Mouse (Mus musculus) MEL (cell line): Measurements from ENCODE around the gene Olfr784. TPM values are rescaled to one million over a fixed set of nuclear protein-coding genes. Genes with fewer than 3 reads are reported as not detected.
"Not testable (repeated sequence)": the region's sequence is repeated elsewhere in the genome, so short reads cannot be mapped to it uniquely, and the experiment has no call there.

Source experiments
- DNase-seq: peaks from one replicate; pipeline ENCODE4 v3.0.0; 2011; ENCODE audit warnings: low read depth, low spot score
- H3K27ac ChIP-seq: 2 replicates; pipeline ENCODE4 v1.5.1; 2012; ENCODE audit warnings: low read depth, mild to moderate bottlenecking, control low read depth, low read length, moderate library complexity; ENCODE audit not compliant: control insufficient read depth
- H3K27me3 ChIP-seq, 2 experiments: fragments of 150-350 bp in 1 of 2; sonication (generic) in 1 of 2; 2 replicates each; pipeline ENCODE4 v1.6.1; 2012; ENCODE audit warnings: low read length in 2 of 2, mild to moderate bottlenecking in 2 of 2, improper control_type of control experiment in 1 of 2, moderate library complexity in 1 of 2; ENCODE audit not compliant: insufficient read depth in 2 of 2, control insufficient read depth in 1 of 2
- H3K36me3 ChIP-seq, 2 experiments: 2 replicates each; pipeline ENCODE4 v1.6.1; 2012 to 2014; ENCODE audit warnings: low read length in 2 of 2, improper control_type of control experiment in 1 of 2, inconsistent platforms in 1 of 2, mild to moderate bottlenecking in 1 of 2; ENCODE audit not compliant: insufficient read depth in 2 of 2, control insufficient read depth in 1 of 2
- H3K4me1 ChIP-seq, 2 experiments: fragments of 150-350 bp in 1 of 2; sonication (generic) in 1 of 2; 2 replicates each; pipeline ENCODE4 v1.6.1; 2012; ENCODE audit warnings: low read length in 2 of 2, improper control_type of control experiment in 1 of 2, mild to moderate bottlenecking in 1 of 2; ENCODE audit not compliant: insufficient read depth in 2 of 2, control insufficient read depth in 1 of 2
- H3K4me3 ChIP-seq, 2 experiments: fragments of 150-350 bp in 1 of 2; sonication (generic) in 1 of 2; 2 replicates each; pipeline ENCODE4 v1.5.1; 2012; ENCODE audit warnings: low read depth in 2 of 2, low read length in 2 of 2, mild to moderate bottlenecking in 2 of 2, moderate library complexity in 2 of 2, control low read depth in 1 of 2, improper control_type of control experiment in 1 of 2; ENCODE audit not compliant: control insufficient read depth in 1 of 2, insufficient read depth in 1 of 2
- H3K79me2 ChIP-seq: 2 replicates; pipeline ENCODE4 v1.6.1; 2012; ENCODE audit warnings: mild to moderate bottlenecking, low read length, moderate library complexity; ENCODE audit not compliant: control insufficient read depth, poor library complexity, insufficient read depth
- H3K9ac ChIP-seq: 2 replicates; pipeline ENCODE4 v1.6.1; 2012; ENCODE audit warnings: low read depth, mild to moderate bottlenecking, control low read depth, low read length, moderate library complexity; ENCODE audit not compliant: control insufficient read depth, poor library complexity, severe bottlenecking
- H3K9me3 ChIP-seq: fragments of 150-350 bp; sonication (generic); replicated peaks from 2 replicates; pipeline ENCODE4 v1.6.1; 2012; ENCODE audit warnings: mild to moderate bottlenecking, low read length, improper control_type of control experiment, moderate library complexity; ENCODE audit not compliant: insufficient read depth
- BHLHE40 ChIP-seq: IDR thresholded peaks from 2 replicates; pipeline ENCODE4 v1.6.1; 2012; ENCODE audit warnings: low read depth, mild to moderate bottlenecking, inconsistent platforms, low read length, improper control_type of control experiment, borderline replicate concordance
- CHD1 ChIP-seq: IDR thresholded peaks from 2 replicates; pipeline ENCODE4 v1.6.1; 2012; ENCODE audit warnings: low read depth, mild to moderate bottlenecking, inconsistent platforms, low read length, improper control_type of control experiment
- CHD2 ChIP-seq: IDR thresholded peaks from 2 replicates; pipeline ENCODE4 v1.6.1; 2011; ENCODE audit warnings: low read length, improper control_type of control experiment
- CTCF ChIP-seq, 3 experiments: IDR thresholded peaks in 2 of 3; conservative IDR thresholded peaks in 1 of 3; 2 replicates each; pipeline ENCODE4 v1.5.1; 2011 to 2012; ENCODE audit warnings: low read length in 3 of 3, low read depth in 2 of 3, mild to moderate bottlenecking in 2 of 3, improper control_type of control experiment in 1 of 3, inconsistent platforms in 1 of 3, mixed read lengths in 1 of 3, moderate library complexity in 1 of 3; ENCODE audit not compliant: control insufficient read depth in 1 of 3, insufficient read depth in 1 of 3, poor library complexity in 1 of 3, severe bottlenecking in 1 of 3
- ELF1 ChIP-seq: IDR thresholded peaks from 2 replicates; pipeline ENCODE4 v1.6.1; 2014; ENCODE audit warnings: low read depth, mild to moderate bottlenecking, inconsistent platforms, low read length, improper control_type of control experiment, moderate library complexity
- ETS1 ChIP-seq: IDR thresholded peaks from 2 replicates; pipeline ENCODE4 v1.6.1; 2012; ENCODE audit warnings: low read depth, mild to moderate bottlenecking, inconsistent platforms, low read length, improper control_type of control experiment, moderate library complexity
- GABPA ChIP-seq: IDR thresholded peaks from 2 replicates; pipeline ENCODE4 v1.6.1; 2012; ENCODE audit warnings: low read depth, mild to moderate bottlenecking, inconsistent platforms, low read length, improper control_type of control experiment, moderate library complexity
- GATA1 ChIP-seq: IDR thresholded peaks from 2 replicates; pipeline ENCODE4 v1.6.1; 2011; ENCODE audit warnings: low read depth, low read length, improper control_type of control experiment
- HCFC1 ChIP-seq: IDR thresholded peaks from 2 replicates; pipeline ENCODE4 v1.6.1; 2012; ENCODE audit warnings: low read depth, mild to moderate bottlenecking, inconsistent platforms, low read length, improper control_type of control experiment, moderate library complexity
- JUND ChIP-seq: IDR thresholded peaks from 2 replicates; pipeline ENCODE4 v1.6.1; 2011; ENCODE audit warnings: low read depth, mild to moderate bottlenecking, improper control_type of control experiment, low read length
- MAFK ChIP-seq: IDR thresholded peaks from 2 replicates; pipeline ENCODE4 v1.6.1; 2011; ENCODE audit warnings: low read depth, mild to moderate bottlenecking, low read length, improper control_type of control experiment, borderline replicate concordance
- MAX ChIP-seq: IDR thresholded peaks from 2 replicates; pipeline ENCODE4 v1.6.1; 2011; ENCODE audit warnings: low read length, improper control_type of control experiment
- MEF2A ChIP-seq: IDR thresholded peaks from 2 replicates; pipeline ENCODE4 v1.6.1; 2014; ENCODE audit warnings: low read depth, mild to moderate bottlenecking, inconsistent platforms, low read length, improper control_type of control experiment; ENCODE audit not compliant: poor library complexity, insufficient replicate concordance, severe bottlenecking; ENCODE audit errors: extremely low read depth
- MXI1 ChIP-seq: IDR thresholded peaks from 2 replicates; pipeline ENCODE4 v1.6.1; 2011; ENCODE audit warnings: mild to moderate bottlenecking, low read depth, low read length, improper control_type of control experiment
- MYB ChIP-seq: IDR thresholded peaks from 2 replicates; pipeline ENCODE4 v1.6.1; 2011; ENCODE audit warnings: mild to moderate bottlenecking, low read depth, low read length, improper control_type of control experiment
- NELFE ChIP-seq: IDR thresholded peaks from 2 replicates; pipeline ENCODE4 v1.6.1; 2011; ENCODE audit warnings: low read depth, low read length, improper control_type of control experiment
- NRF1 ChIP-seq: IDR thresholded peaks from 2 replicates; pipeline ENCODE4 v1.6.1; 2014; ENCODE audit warnings: low read depth, mild to moderate bottlenecking, inconsistent platforms, low read length, improper control_type of control experiment, moderate library complexity; ENCODE audit not compliant: poor library complexity, insufficient read depth, severe bottlenecking
- POLR2A ChIP-seq, 2 experiments: IDR thresholded peaks; 2 replicates each; pipeline ENCODE4 v1.6.1; 2011 to 2012; ENCODE audit warnings: low read length in 2 of 2, mild to moderate bottlenecking in 2 of 2, control low read depth in 1 of 2, improper control_type of control experiment in 1 of 2, low read depth in 1 of 2, moderate library complexity in 1 of 2; ENCODE audit not compliant: control insufficient read depth in 1 of 2, insufficient read depth in 1 of 2, poor library complexity in 1 of 2
- POLR2AphosphoS2 ChIP-seq: IDR thresholded peaks from 2 replicates; pipeline ENCODE4 v1.6.1; 2011; ENCODE audit warnings: low read length, improper control_type of control experiment
- POLR2AphosphoS5 ChIP-seq: IDR thresholded peaks from 2 replicates; pipeline ENCODE4 v1.6.1; 2012; ENCODE audit warnings: low read depth, borderline replicate concordance, mild to moderate bottlenecking, inconsistent platforms, low read length, moderate library complexity, mixed read lengths
- SIN3A ChIP-seq: IDR thresholded peaks from 2 replicates; pipeline ENCODE4 v1.6.1; 2012; ENCODE audit warnings: low read length, improper control_type of control experiment, inconsistent platforms
- SMC3 ChIP-seq: IDR thresholded peaks from 2 replicates; pipeline ENCODE4 v1.6.1; 2011; ENCODE audit warnings: low read depth, low read length, improper control_type of control experiment
- TCF12 ChIP-seq: IDR thresholded peaks from 2 replicates; pipeline ENCODE4 v1.6.1; 2014; ENCODE audit warnings: low read depth, mild to moderate bottlenecking, inconsistent platforms, low read length, improper control_type of control experiment, moderate library complexity
- USF1 ChIP-seq: IDR thresholded peaks from 2 replicates; pipeline ENCODE4 v1.6.1; 2014; ENCODE audit warnings: low read depth, mild to moderate bottlenecking, inconsistent platforms, low read length, improper control_type of control experiment, moderate library complexity
- ZKSCAN1 ChIP-seq: IDR thresholded peaks from 2 replicates; pipeline ENCODE4 v1.6.1; 2012; ENCODE audit warnings: low read depth, mild to moderate bottlenecking, inconsistent platforms, low read length, improper control_type of control experiment, moderate library complexity
- ZMIZ1 ChIP-seq: IDR thresholded peaks from 2 replicates; pipeline ENCODE4 v1.6.1; 2012; ENCODE audit warnings: low read depth, mild to moderate bottlenecking, inconsistent platforms, low read length, improper control_type of control experiment, moderate library complexity
- ZNF384 ChIP-seq: IDR thresholded peaks from 2 replicates; pipeline ENCODE4 v1.6.1; 2012; ENCODE audit warnings: low read depth, mild to moderate bottlenecking, inconsistent platforms, low read length, improper control_type of control experiment
- polyA plus RNA-seq, 2 experiments: library from polyadenylated mRNA; stranded (reverse) in 1 of 2; unstranded in 1 of 2; fragments of >175 nt in 1 of 2; fragments of >200 nt in 1 of 2; gene quantifications; 2 replicates each; pipeline versions ENCODE4 v1.2.1 to v1.2.4; 2012; ENCODE audit warnings: low replicate concordance in 2 of 2, low read depth in 1 of 2; ENCODE audit not compliant: insufficient read length in 2 of 2, insufficient read depth in 1 of 2, missing spikeins in 1 of 2
- total RNA-seq: library from RNA; depleted of rRNA; stranded (reverse); fragments of 300-350 nt; gene quantifications from 2 replicates; pipeline ENCODE4 v1.2.3, GENCODE M21; 2012

Gene Olfr784
- total and polyA plus RNA-seq, 3 experiments, result 0.15 to 0.36 TPM; not detected in 1

DNA sequence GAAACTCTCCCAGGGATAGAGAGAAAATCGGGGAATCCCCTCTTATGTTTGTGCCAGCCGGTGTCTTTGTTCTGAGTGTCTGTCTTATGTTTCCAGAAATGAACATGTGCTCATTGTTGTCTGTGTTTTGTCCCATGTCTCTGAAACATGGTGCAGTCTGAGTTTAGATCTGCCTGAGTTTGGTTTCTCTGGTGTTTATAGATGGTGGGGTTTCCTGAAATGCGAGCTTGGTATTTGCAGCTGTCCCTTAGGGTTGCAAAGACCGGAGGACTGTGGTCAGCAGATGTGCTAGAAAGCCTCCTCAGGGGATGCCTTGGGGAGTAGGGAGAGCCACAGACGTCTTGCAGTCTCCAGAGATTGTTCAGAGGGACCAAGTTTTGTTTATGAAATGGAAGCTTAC is 26.6 kb upstream of the Olfr784 start:
- no peaks in the 10 kb centered on the region for H3K36me3 ChIP-seq
- H3K79me2 ChIP-seq, result no peaks in the 10 kb centered on the region
- H3K27ac ChIP-seq, result no peak overlapping the region
- no peak overlapping the region for H3K9ac ChIP-seq
- no peak for DNase-seq
- no peaks in the 10 kb centered on the region for H3K27me3 ChIP-seq
- no peaks in the 10 kb centered on the region for H3K4me1 ChIP-seq
- H3K9me3 ChIP-seq, result no peaks in the 10 kb centered on the region
- no peak for TF ChIP-seq BHLHE40
- no peak overlapping the region for H3K4me3 ChIP-seq

DNA sequence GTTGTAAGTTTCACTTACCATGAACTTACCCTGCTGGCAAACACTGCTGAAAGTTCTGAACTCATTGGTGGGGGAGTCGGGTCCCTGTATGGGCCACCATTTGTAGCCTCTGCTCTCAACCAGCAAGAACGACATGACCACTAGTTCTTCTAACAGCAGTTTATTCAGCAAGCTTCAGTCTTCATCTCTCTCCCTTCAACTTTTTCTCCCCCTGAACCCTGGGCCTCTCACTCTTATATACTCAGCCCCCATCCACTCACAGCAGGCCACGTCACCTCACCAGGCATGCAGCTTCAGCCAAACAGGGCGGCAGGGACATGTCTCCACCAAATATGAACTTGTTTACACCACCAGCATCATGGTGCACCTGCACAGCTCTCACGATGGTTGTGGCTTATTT is 9.8 kb upstream of the Olfr784 start:
- H3K9ac ChIP-seq, H3K4me1 ChIP-seq, DNase-seq, H3K4me3 ChIP-seq, H3K27ac ChIP-seq, H3K9me3 ChIP-seq, H3K79me2 ChIP-seq, H3K27me3 ChIP-seq, H3K36me3 ChIP-seq: not testable (repeated sequence)

DNA sequence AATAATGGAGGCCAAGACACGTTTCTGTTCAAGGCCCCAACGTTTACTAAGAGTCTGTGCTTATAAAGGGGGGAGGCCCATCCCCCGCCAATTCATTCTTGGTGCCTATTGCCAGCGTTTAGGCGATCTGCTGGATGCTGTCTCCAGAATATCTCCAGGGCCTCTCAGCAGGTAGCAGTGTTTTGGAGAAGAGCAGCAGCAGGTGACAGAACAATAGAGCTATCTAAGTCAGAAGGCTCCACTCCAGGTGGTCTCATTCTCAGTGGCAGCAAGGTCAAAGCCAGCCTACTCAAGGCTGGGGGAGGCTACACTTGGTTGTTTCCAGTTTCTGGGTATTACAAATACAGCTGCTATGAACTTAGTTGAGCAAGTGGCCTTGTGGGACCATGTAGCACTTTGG is 17.0 kb downstream of the Olfr784 start:
- H3K27ac ChIP-seq, result no peak overlapping the region

DNA sequence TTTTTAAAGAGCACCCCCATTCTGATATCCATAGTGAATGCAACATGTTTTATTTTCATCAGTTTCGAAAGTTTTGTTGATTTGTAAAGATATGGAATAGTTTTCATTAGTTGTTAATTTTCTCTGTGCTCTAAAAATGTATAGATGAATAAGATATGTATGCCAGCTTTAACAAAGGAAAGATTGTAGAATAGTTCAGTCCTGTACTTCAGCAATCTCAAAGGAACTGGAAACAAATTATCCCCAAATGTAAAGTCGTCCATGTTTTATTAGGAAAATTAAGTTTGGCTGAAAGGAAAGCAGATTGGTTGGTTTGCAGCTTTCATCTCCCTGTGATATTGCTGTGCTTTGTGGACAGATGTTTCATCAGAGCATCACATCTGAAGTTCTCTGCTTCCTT is 21.2 kb downstream of the Olfr784 start, which contains the start of gene Olfr785:
TSS of gene Olfr785 (plus strand) at position 301 of the 400 bp plus-strand sequence.
- no peak for TF ChIP-seq ZNF384
- no peak for TF ChIP-seq MYB
- no peak for TF ChIP-seq TCF12
- TF ChIP-seq GATA1, result no peak
- no peak for TF ChIP-seq USF1
- TF ChIP-seq ZKSCAN1, result no peak
- TF ChIP-seq HCFC1, result no peak
- no peak for TF ChIP-seq MAX
- TF ChIP-seq GABPA, result no peak
- no peak for TF ChIP-seq MEF2A
- no peak for TF ChIP-seq CHD2
- no peak for TF ChIP-seq ETS1
- TF ChIP-seq ELF1, result no peak
- no peak for TF ChIP-seq POLR2A (IDR thresholded peaks at IDR 0.05; ENCODE audit: control insufficient read depth in 1 of 2, insufficient read depth in 1 of 2, low read depth in 1 of 2, low read length in 2 of 2, poor library complexity in 1 of 2)
- Histone ChIP-seq H3K4me3 (no peak within 1 kb of the TSS), H3K36me3 (no peaks in the 10 kb centered on the region), H3K27ac (no peak within 1 kb of the TSS), H3K79me2 (no peaks in the 10 kb centered on the region), H3K9ac (no peak within 1 kb of the TSS), H3K9me3 (no peaks in the 10 kb centered on the region), H3K4me1 (no peaks in the 10 kb centered on the region), H3K27me3 (no peaks in the 10 kb centered on the region)
- DNase-seq, result no peak

More for the DNA sequence above, 17.0 kb downstream of the Olfr784 start:
- H3K9me3 ChIP-seq, result no peaks in the 10 kb centered on the region
- H3K36me3 ChIP-seq, result no peaks in the 10 kb centered on the region
- no peak overlapping the region for H3K4me3 ChIP-seq
- no peaks in the 10 kb centered on the region for H3K27me3 ChIP-seq
- H3K9ac ChIP-seq, result no peak overlapping the region
- no peak for TF ChIP-seq MXI1
- no peak for TF ChIP-seq USF1
- no peak for TF ChIP-seq MAX
- no peak for TF ChIP-seq MAFK
- TF ChIP-seq ZKSCAN1, result no peak
- no peak for TF ChIP-seq NRF1
- no peak for TF ChIP-seq POLR2A (IDR thresholded peaks at IDR 0.05; ENCODE audit: control insufficient read depth in 1 of 2, insufficient read depth in 1 of 2, low read depth in 1 of 2, low read length in 2 of 2, poor library complexity in 1 of 2)
- no peak for TF ChIP-seq ELF1
- no peak for TF ChIP-seq CTCF (IDR thresholded peaks at IDR 0.05 in 2 of 3, conservative IDR thresholded peaks at IDR 0.05 in 1 of 3; ENCODE audit: control insufficient read depth in 1 of 3, insufficient read depth in 1 of 3, low read depth in 2 of 3, low read length in 3 of 3, poor library complexity in 1 of 3, severe bottlenecking in 1 of 3)
- TF ChIP-seq MEF2A, result no peak
- no peak for TF ChIP-seq JUND
- no peak for TF ChIP-seq ZMIZ1
- no peak for TF ChIP-seq SMC3
- no peak for TF ChIP-seq SIN3A
- TF ChIP-seq CHD1, result no peak
- no peak for TF ChIP-seq POLR2AphosphoS2
- TF ChIP-seq POLR2AphosphoS5, result no peak
- TF ChIP-seq NELFE, result no peak
- H3K79me2 ChIP-seq, result no peaks in the 10 kb centered on the region
- DNase-seq, result no peak
- no peaks in the 10 kb centered on the region for H3K4me1 ChIP-seq
